Mouse (Mus musculus) thymus, adult 2 months (tissue): ENCODE results near the gene Ints1.

ENCODE experiments used
- CTCF ChIP-seq: fragments of 200-500 bp; IDR thresholded peaks from 2 replicates; pipeline ENCODE4 v1.5.1; 2012; ENCODE audit warnings: mild to moderate bottlenecking, control low read depth, low read length, moderate library complexity, borderline replicate concordance; ENCODE audit not compliant: control insufficient read depth, poor library complexity, insufficient read depth; ENCODE audit errors: extremely low read depth
- POLR2A ChIP-seq: fragments of 200-500 bp; IDR thresholded peaks from 2 replicates; pipeline ENCODE4 v1.6.1; 2012; ENCODE audit warnings: mild to moderate bottlenecking, low read length, control low read depth, moderate library complexity; ENCODE audit not compliant: control insufficient read depth, poor library complexity, insufficient read depth; ENCODE audit errors: extremely low read depth

DNA sequence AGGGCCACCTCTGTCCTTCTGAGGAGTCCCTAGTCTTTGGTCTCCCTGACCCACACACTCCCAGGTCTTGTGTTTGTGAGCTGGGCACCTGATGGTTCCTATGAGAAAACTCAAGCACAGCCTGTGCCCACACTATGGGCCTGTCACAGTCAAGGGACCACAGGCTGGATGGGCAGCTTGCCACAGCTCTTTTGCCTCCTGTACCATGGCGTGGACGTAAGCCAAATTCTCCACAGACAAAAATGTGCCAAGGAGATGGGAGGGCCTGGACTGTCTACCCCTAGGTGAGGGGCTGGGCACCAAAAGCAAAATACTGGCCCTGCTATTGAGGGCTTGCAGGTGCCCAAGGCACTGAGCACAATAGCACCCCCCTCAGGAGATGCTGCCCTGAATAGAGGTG lies 18.9 kb downstream of the Ints1 start:
- TF ChIP-seq CTCF (no peak), POLR2A (no peak)
